Mouse (Mus musculus) megakaryocyte, embryonic 14.5 days (primary cell): Measurements from ENCODE around the gene Crispld2.

Experiments used
- FLI1 ChIP-seq: IDR thresholded peaks from 2 replicates; pipeline ENCODE4 v1.6.1; 2012; ENCODE audit warnings: low read length, inconsistent platforms, mixed read lengths
- GATA1 ChIP-seq: IDR thresholded peaks from 3 replicates; pipeline ENCODE4 v1.6.1; 2012; ENCODE audit warnings: mixed read lengths, low read length, inconsistent platforms, borderline replicate concordance

- TF ChIP-seq GATA1 (no peak), FLI1 (no peak)
Measured at GRCm38 (mm10) chr8:120015916-120016315, 23.7 kb downstream of the Crispld2 start.
